Mouse (Mus musculus) liver, embryonic 14.5 days (tissue): ENCODE measurements around the gene Fgfr2. TPM values are rescaled to one million over a fixed set of nuclear protein-coding genes. Genes with fewer than 3 reads are reported as not detected.

Experiments used
- ATAC-seq: fragments of 200-750 bp; cut with Nextera tagmentation; 2 replicates; pipeline ENCODE4 v1.8.0; 2017; ENCODE audit warnings: moderate number of reproducible peaks, mild to moderate bottlenecking, moderate library complexity; ENCODE audit not compliant: insufficient read depth
- DNase-seq, 3 experiments: peaks; one replicate each; pipeline ENCODE4 v3.0.0-alpha.2; 2012 to 2013; ENCODE audit warnings: low read depth in 3 of 3, low spot score in 3 of 3
- H3K27ac ChIP-seq: fragments of 300-500 bp; sonication (generic); 2 replicates; pipeline ENCODE4 v1.5.1; 2014; ENCODE audit warnings: moderate library complexity, mild to moderate bottlenecking, control low read depth, inconsistent platforms
- H3K27me3 ChIP-seq: fragments of 300-500 bp; sonication (generic); 2 replicates; pipeline ENCODE4 v1.6.1; 2014; ENCODE audit warnings: mild to moderate bottlenecking, low read length, moderate library complexity; ENCODE audit not compliant: control insufficient read depth, insufficient read depth
- H3K36me3 ChIP-seq: fragments of 300-500 bp; sonication (generic); replicated peaks from 2 replicates; pipeline ENCODE4 v1.6.1; 2014; ENCODE audit warnings: low read depth; ENCODE audit not compliant: control insufficient read depth, insufficient read depth
- H3K4me1 ChIP-seq, 2 experiments: fragments of 200-500 bp in 1 of 2; fragments of 300-500 bp in 1 of 2; sonication (generic) in 1 of 2; replicated peaks; 2 replicates each; pipeline ENCODE4 v1.6.1; 2012 to 2014; ENCODE audit warnings: antibody characterized with exemption in 1 of 2, inconsistent platforms in 1 of 2, low read length in 1 of 2; ENCODE audit not compliant: control insufficient read depth in 2 of 2, insufficient read depth in 2 of 2
- H3K4me2 ChIP-seq: fragments of 300-500 bp; sonication (generic); 2 replicates; pipeline ENCODE4 v1.6.1; 2014; ENCODE audit warnings: low read depth, mild to moderate bottlenecking, control low read depth, moderate library complexity
- H3K4me3 ChIP-seq, 2 experiments: fragments of 200-500 bp in 1 of 2; fragments of 300-500 bp in 1 of 2; sonication (generic) in 1 of 2; 2 replicates each; pipeline ENCODE4 v1.5.1; 2012 to 2014; ENCODE audit warnings: low read depth in 2 of 2, low read length in 2 of 2, mild to moderate bottlenecking in 2 of 2, control low read depth in 1 of 2, inconsistent platforms in 1 of 2, moderate library complexity in 1 of 2; ENCODE audit not compliant: insufficient read depth in 1 of 2
- H3K9ac ChIP-seq: fragments of 300-500 bp; sonication (generic); replicated peaks from 2 replicates; pipeline ENCODE4 v1.6.1; 2014; ENCODE audit warnings: mild to moderate bottlenecking, control low read depth, moderate library complexity
- H3K9me3 ChIP-seq: fragments of 300-500 bp; sonication (generic); 2 replicates; pipeline ENCODE4 v1.6.1; 2016; ENCODE audit warnings: low read length, mixed read lengths; ENCODE audit not compliant: control insufficient read depth
- CTCF ChIP-seq: IDR thresholded peaks from 2 replicates; pipeline ENCODE4 v1.5.1; 2016; ENCODE audit warnings: antibody characterized with exemption, low read depth, control low read depth
- EP300 ChIP-seq: IDR thresholded peaks from 2 replicates; pipeline ENCODE4 v1.6.1; 2016; ENCODE audit warnings: antibody characterized with exemption, low read depth
- WGBS: fragments of 180-500 bp; shearing (Covaris S2); extraction: QIAGEN DNeasy Blood & Tissue Kit; methylation state at CpG from one replicate; pipeline ENCODE4 v1.1.7; 2014; ENCODE audit not compliant: insufficient replicate concordance; 5-methylcytosine and 5-hydroxymethylcytosine counted together
- polyA plus RNA-seq, 2 experiments: library from polyadenylated mRNA; depleted of rRNA in 1 of 2; stranded (reverse) in 1 of 2; unstranded in 1 of 2; fragments of >200 nt; fragmentation: Nextera tagmentation in 1 of 2; extraction: Ambion mirVana in 1 of 2; gene quantifications; 2 replicates each; pipeline versions ENCODE4 v1.2.1 to v1.2.3; 2012 to 2014

Gene Fgfr2
- polyA plus RNA-seq, 2 experiments: 7.9 to 8.8 TPM

- no peak overlapping the region for H3K9ac ChIP-seq
- WGBS: 77% methylated on average over 5 of the region's 5 CpGs
- ATAC-seq: no peak
Measured at GRCm38 (mm10) chr7:130213156-130213555, 2910.0 kb downstream of the Fgfr2 start.

GRCm38 (mm10) chr7:130211411-130211810, 2911.7 kb downstream of the Fgfr2 start:
- ATAC-seq: no peak
- WGBS: 49% methylated on average over 5 of the region's 5 CpGs

More at GRCm38 (mm10) chr7:130213156-130213555, 2910.0 kb downstream of the Fgfr2 start:
- TF ChIP-seq EP300 (no peak), CTCF (no peak)
- Histone ChIP-seq H3K27ac (no peak overlapping the region), H3K27me3 (no peaks in the 10 kb centered on the region), H3K9me3 (no peaks in the 10 kb centered on the region), H3K4me3 (no peak overlapping the region), H3K36me3 (no peaks in the 10 kb centered on the region), H3K4me2 (no peak overlapping the region), H3K4me1 (peaks cover 0 to 2% of the 10 kb centered on the region in 2 experiments; a peak in 1 of 4 replicates)
- DNase-seq: no peak

GRCm38 (mm10) chr7:130208601-130209000, 2914.5 kb downstream of the Fgfr2 start:
- no peaks in the 10 kb centered on the region for H3K36me3 ChIP-seq
- H3K4me2 ChIP-seq: no peak overlapping the region
- H3K4me1 ChIP-seq: peaks cover 0 to 2% of the 10 kb centered on the region in 2 experiments; a peak in 1 of 4 replicates
- TF ChIP-seq EP300: no peak
- no peak for TF ChIP-seq CTCF
- H3K9ac ChIP-seq: no peak overlapping the region
- 57% methylated on average over 4 of the region's 4 CpGs for WGBS
- no peak overlapping the region for H3K27ac ChIP-seq
- H3K4me3 ChIP-seq: no peak overlapping the region
- DNase-seq (no peak), ATAC-seq (no peak)
- no peaks in the 10 kb centered on the region for H3K27me3 ChIP-seq
- no peaks in the 10 kb centered on the region for H3K9me3 ChIP-seq

More at GRCm38 (mm10) chr7:130211411-130211810, 2911.7 kb downstream of the Fgfr2 start:
- H3K27ac ChIP-seq: no peak overlapping the region
- no peaks in the 10 kb centered on the region for H3K9me3 ChIP-seq
- H3K9ac ChIP-seq: no peak overlapping the region
- no peaks in the 10 kb centered on the region for H3K27me3 ChIP-seq
- peaks cover 0 to 2% of the 10 kb centered on the region in 2 experiments; a peak in 1 of 4 replicates for H3K4me1 ChIP-seq
- H3K4me2 ChIP-seq: no peak overlapping the region
- H3K4me3 ChIP-seq: no peak overlapping the region
- H3K36me3 ChIP-seq: no peaks in the 10 kb centered on the region
- DNase-seq: no peak
- no peak for TF ChIP-seq EP300
- no peak for TF ChIP-seq CTCF

- 46% methylated on average over 6 of the region's 6 CpGs for WGBS
- TF ChIP-seq EP300: no peak
- TF ChIP-seq CTCF: no peak
- DNase-seq (no peak), ATAC-seq (no peak)
- H3K27ac ChIP-seq: no peak overlapping the region
- H3K4me2 ChIP-seq: no peak overlapping the region
- H3K4me1 ChIP-seq: no peaks in the 10 kb centered on the region; a peak in 1 of 4 replicates
- no peak overlapping the region for H3K9ac ChIP-seq
- H3K4me3 ChIP-seq: no peak overlapping the region
- no peaks in the 10 kb centered on the region for H3K27me3 ChIP-seq
- H3K36me3 ChIP-seq: no peaks in the 10 kb centered on the region
- no peaks in the 10 kb centered on the region for H3K9me3 ChIP-seq
Measured at GRCm38 (mm10) chr7:130206181-130206582, 2917.0 kb downstream of the Fgfr2 start.

GRCm38 (mm10) chr7:130205140-130205539, 2918.0 kb downstream of the Fgfr2 start:
- WGBS: 62% methylated on average over 7 of the region's 7 CpGs
- H3K9ac ChIP-seq: no peak overlapping the region
- no peak overlapping the region for H3K27ac ChIP-seq
- no peaks in the 10 kb centered on the region; a peak in 1 of 4 replicates for H3K4me1 ChIP-seq
- no peaks in the 10 kb centered on the region for H3K36me3 ChIP-seq
- ATAC-seq (no peak), DNase-seq (no peak)
- no peaks in the 10 kb centered on the region for H3K9me3 ChIP-seq
- no peak for TF ChIP-seq CTCF
- TF ChIP-seq EP300: no peak
- no peak overlapping the region for H3K4me2 ChIP-seq
- no peaks in the 10 kb centered on the region for H3K27me3 ChIP-seq
- no peak overlapping the region for H3K4me3 ChIP-seq
